Mouse (Mus musculus): ENCODE measurements around the gene Vmn2r19. TPM values are rescaled to one million over a fixed set of nuclear protein-coding genes. Genes with fewer than 3 reads are reported as not detected.
"Not testable (repeated sequence)": the region's sequence is repeated elsewhere in the genome, so short reads cannot be mapped to it uniquely, and the experiment has no call there.

The Vmn2r19 gene
- total RNA-seq (2021): not detected

DNA sequence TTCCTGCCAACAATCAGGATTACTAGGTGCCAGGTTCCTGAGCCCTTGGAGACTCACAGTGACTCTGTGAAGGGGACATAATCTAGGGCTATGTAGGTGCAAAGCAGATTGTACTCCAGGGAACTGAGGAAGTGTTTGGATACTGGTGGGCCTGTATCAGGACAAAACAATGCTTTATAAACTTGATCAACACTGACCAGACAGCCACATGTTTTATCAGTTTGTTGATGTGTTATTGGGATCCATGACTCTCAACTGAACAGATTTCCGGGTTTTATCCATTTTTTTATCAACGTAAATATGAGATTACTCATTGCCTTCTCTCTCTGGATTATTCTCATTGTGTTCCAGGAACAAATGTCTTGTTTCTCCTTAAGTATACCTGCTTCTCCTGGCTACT lies at the start of gene Vmn2r19:
Gene Vmn2r19, plus strand, starts transcription at position 301 of the 400 bp plus-strand sequence.
- no peak for DNase-seq (ENCODE audit: low spot score in 2 of 2)
- intact Hi-C loops (cut with DNase I): no loop called here

DNA sequence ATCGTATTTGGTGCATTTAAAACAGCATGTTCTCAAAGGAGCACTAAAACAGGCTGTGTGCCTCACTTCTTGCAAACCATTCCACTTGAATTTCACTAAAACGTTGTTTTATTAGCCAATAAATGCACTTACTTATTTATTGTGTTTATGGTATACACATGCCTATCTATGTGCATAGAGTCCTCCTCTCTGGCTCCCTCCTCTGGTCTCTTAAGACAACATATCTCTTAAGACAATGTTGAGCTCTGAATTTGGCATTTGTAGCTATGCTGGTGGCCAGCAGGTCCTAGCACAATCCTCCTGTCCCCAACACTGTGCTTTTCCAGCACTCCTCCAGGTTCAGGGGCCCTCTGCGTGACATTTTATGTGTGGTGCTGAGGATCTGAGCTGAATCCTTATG lies 49.2 kb upstream of the Vmn2r19 start:
- intact Hi-C loops (cut with DNase I): no loop called here
- DNase-seq (ENCODE audit: low spot score in 2 of 2): no peak

- intact Hi-C loops (cut with DNase I): no loop called here
- no peak for DNase-seq (ENCODE audit: low spot score in 2 of 2)
These were observed 48.1 kb upstream of the Vmn2r19 start for GRCm38 (mm10) chr6:123259889-123260603.

- intact Hi-C loops (cut with DNase I): no loop called here
- no peak for DNase-seq (ENCODE audit: low spot score in 2 of 2)
These were observed 47.3 kb upstream of the Vmn2r19 start for GRCm38 (mm10) chr6:123260868-123261267.

DNA sequence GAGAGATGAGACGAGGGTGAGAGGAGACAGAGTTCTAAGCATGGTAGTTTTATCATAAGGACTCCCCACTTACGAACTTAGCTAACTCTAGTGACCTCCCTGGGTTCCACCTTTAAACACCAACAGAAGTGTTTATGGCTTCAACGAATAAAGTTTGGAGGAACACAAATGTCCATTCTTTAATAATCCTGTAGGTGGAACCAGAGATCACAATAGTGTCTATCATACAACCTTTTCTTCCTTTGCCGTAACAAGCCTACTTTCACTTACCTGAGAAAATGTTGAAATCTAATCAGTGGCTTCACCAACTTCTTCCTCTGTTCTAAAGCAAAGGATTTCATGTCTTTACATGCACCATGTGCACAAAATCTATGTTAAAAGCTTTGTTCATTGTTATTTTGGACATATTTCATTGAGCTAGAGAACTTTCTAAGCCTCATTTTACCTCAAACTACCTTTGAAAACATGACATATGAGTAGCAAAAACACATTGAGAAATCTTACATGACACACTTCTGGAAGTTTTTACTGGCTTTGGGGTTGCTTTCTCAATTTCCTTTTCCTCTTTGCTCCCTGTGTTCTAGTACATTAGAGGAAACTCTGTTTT lies 46.5 kb upstream of the Vmn2r19 start, which contains the start of gene Clec4d:
Gene Clec4d, plus strand, starts transcription at position 557 of the 607 bp plus-strand sequence.
- intact Hi-C loops (cut with DNase I): no loop called here

GRCm38 (mm10) chr6:123264194-123264593 lies 43.9 kb upstream of the Vmn2r19 start:
- intact Hi-C loops (cut with DNase I): no loop called here
- DNase-seq (ENCODE audit: low spot score in 2 of 2): no peak

More for the DNA sequence above, 46.5 kb upstream of the Vmn2r19 start, which contains the start of gene Clec4d:
- no peak for DNase-seq (ENCODE audit: low spot score in 2 of 2)

DNA sequence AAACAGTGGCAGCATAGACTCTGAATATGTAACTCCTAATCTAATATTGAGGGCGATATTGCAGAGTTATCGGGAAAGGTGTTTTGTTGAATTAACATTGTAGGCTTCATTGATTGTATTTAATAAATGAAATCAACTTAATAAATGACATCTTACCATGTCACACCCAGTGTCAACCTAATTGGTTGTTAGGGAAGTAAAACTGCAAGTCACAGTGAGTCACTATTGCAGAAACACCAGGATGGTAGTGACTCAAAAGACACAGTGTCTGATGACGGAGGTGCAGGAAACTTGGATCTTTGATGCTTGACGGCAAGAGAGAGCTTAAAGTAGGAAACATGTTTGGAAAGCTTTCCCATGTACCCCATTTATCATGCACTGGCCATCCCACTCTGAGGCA lies 42.3 kb upstream of the Vmn2r19 start:
- intact Hi-C loops (cut with DNase I): no loop called here

DNA sequence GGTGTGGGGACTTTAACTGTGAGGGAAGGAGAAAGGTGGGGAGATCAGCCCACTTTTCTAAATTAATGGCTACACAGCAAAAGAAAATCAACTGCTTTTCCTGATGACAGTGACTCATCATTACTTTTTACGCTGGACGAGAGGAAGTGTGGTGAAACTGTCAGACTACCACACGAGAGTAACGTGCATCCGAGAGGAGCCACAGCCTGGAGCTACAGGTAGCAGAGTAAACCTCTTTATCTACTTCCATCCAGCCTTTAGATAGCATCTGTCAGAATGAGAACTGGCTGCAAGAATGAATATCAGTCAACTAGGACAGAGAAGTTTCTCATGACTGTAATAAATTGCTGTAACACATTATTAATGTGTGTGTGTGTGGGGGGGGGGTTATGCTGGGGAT lies 41.2 kb upstream of the Vmn2r19 start:
- no peak for DNase-seq (ENCODE audit: low spot score in 2 of 2)
- intact Hi-C loops (cut with DNase I): no loop called here

More for the DNA sequence above, 42.3 kb upstream of the Vmn2r19 start:
- no peak for DNase-seq (ENCODE audit: low spot score in 2 of 2)

- intact Hi-C loops (cut with DNase I): no loop called here
- no peak for DNase-seq (ENCODE audit: low spot score in 2 of 2)
These were observed 28.7 kb upstream of the Vmn2r19 start for GRCm38 (mm10) chr6:123279443-123279842.

DNA sequence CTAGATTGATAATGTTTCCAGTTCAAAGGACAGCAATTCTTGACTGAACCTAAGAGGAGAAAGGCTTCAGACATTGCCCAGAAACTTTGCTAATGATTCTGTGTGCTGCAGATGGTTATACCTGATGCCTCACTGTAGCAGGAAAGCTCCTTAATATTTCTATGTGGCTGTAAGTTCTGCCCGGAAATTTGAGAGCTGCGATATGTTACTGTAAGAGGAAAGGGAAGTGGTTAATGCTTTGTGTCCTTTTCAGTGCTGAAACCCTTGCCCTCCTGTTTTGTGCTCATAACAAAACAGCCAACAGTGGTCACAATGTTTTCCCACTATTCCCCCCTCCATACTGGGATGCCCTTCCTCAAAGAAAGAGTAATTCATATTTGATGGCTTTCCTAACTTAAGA lies 21.8 kb upstream of the Vmn2r19 start:
- intact Hi-C loops (cut with DNase I): no loop called here
- DNase-seq (ENCODE audit: low spot score in 2 of 2): no peak

DNA sequence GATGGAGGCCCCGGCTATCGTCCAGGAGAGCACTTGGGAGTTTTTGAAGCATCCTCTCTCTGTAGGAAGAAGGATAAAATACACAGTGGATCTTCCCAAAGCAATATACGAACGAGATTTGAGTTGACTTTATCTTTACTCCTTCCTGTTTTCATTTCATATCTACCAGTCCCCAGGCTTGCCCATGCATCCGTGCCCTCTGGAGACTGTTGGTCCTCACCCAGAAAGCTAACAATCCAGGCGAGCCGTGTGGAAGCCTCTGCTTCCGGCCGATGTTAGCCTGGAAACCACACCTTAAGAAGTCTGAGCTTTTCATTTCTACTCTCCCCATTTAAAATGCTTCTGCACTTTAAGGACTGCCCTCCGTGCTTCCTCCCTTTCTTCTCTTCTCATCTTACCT lies 19.2 kb upstream of the Vmn2r19 start:
- DNase-seq (ENCODE audit: low spot score in 2 of 2): no peak
- intact Hi-C loops (cut with DNase I): no loop called here

DNA sequence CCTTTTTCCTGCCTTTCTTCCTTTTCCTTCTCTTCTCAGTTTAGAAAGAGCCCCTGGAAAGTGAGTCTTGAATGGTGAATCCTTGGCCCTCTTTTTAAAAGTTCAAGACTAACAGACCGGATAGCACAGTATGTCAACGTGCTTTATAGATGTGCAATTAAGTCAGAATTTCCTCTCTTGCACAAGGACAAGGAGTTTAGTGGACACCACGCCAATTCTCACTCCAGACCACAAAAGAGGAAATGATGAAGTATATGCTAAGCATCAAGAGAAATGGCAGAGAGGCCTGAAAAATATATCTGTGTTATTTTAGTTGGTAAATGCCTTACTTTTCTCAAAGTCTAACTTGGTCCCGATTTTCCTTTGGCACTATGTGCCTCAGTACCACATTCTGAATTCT lies 18.4 kb upstream of the Vmn2r19 start, which contains the start of gene Clec4e:
Gene Clec4e, minus strand, starts transcription at position 118 of the 400 bp plus-strand sequence.
- intact Hi-C loops (cut with DNase I): no loop called here
- no peak for DNase-seq (ENCODE audit: low spot score in 2 of 2)

GRCm38 (mm10) chr6:123292751-123293400 lies 15.3 kb upstream of the Vmn2r19 start:
- DNase-seq (ENCODE audit: low spot score in 2 of 2): no peak
- intact Hi-C loops (cut with DNase I): no loop called here

DNA sequence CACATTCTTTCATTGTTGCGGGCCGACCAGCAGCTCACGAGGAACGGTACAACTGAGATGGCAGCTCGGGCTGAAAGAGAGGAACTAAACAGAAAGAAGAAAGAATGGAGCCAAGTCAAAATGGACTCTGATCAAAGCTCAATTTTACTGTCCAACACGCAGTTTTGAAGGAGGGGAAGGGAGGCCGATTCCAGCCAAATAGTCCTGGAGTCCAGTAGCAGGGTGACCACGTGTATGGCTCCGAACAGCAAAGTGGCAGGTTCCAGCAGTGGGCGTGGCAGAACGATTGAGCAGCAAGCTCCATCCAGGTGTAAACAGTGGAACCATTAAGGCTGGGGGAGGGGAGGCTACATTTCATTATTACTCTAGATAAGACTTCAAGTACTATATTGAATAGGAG lies 14.6 kb upstream of the Vmn2r19 start:
- intact Hi-C loops (cut with DNase I); DNase-seq (ENCODE audit: low spot score in 2 of 2): not testable (repeated sequence)

- intact Hi-C loops (cut with DNase I): no loop called here
- DNase-seq (ENCODE audit: low spot score in 2 of 2): no peak
These were observed 11.4 kb upstream of the Vmn2r19 start for GRCm38 (mm10) chr6:123296687-123297086.

- intact Hi-C loops (cut with DNase I); DNase-seq (ENCODE audit: low spot score in 2 of 2): not testable (repeated sequence)
These were observed 1.8 kb upstream of the Vmn2r19 start for GRCm38 (mm10) chr6:123306315-123306714.

DNA sequence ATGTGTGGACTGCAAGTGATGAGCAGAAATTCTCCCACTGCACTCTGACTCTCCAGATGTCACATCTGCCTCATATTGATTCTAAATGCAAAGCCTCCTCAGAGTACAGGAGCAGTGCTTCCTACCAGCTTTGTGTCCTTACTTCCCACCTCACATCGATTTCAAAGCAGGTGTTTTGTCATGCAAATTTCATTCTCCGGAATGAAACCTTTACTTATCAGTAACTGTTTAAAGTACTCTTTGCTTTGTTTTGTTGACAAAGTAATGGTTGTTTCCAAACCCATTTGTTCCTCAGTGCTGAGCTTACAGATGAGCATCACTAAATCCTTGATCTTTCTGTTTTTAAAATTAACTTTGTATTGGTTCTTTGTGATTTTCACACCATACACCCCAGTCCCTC lies 24.4 kb downstream of the Vmn2r19 start:
- intact Hi-C loops (cut with DNase I): loop anchor here (10.0 kb wide), 1 partner anchor 932 kb away; no protein-coding TSS in a partner anchor

GRCm38 (mm10) chr6:123340093-123340492 lies 32.0 kb downstream of the Vmn2r19 start:
- DNase-seq (ENCODE audit: low spot score in 2 of 2): no peak
- intact Hi-C loops (cut with DNase I): no loop called here

More for the DNA sequence above, 24.4 kb downstream of the Vmn2r19 start:
- DNase-seq (ENCODE audit: low spot score in 2 of 2): no peak

- intact Hi-C loops (cut with DNase I): no loop called here
- DNase-seq (ENCODE audit: low spot score in 2 of 2): no peak
These were observed 38.0 kb downstream of the Vmn2r19 start for GRCm38 (mm10) chr6:123346141-123346540.
